Mouse (Mus musculus): ENCODE data around the gene Svep1.

DNA sequence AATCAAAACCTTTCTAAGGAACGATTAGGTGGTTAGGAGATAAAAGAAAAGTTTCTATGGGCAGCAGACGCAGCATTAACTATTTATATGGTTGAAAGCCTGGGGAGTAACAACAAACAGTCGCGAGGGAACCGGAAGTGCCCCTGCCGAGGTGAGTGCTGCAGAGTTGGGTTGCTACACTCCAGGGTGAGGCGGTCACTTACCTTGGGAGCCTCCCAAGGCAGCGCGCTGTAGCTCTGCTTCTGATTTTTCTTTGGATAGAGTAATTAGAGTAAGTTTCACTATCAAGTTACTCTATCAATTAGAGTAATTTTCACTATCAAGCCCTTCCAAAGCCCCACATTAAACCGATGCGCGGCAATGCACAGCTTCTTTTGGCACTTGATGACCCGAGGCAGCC is 172.0 kb downstream of the Svep1 start:
- no peak for TF ChIP-seq USF1 (IDR thresholded peaks at IDR 0.05; ENCODE audit: low read depth)
- TF ChIP-seq CTCF (IDR thresholded peaks at IDR 0.05; ENCODE audit: control insufficient read depth, insufficient read depth, insufficient read length): no peak
- TF ChIP-seq MYOG (IDR thresholded peaks at IDR 0.05; ENCODE audit: control insufficient read depth, extremely low read depth, insufficient read length): no peak
